Comparison of ENCODE assay signal across 18 mouse cellular contexts in genomic region chr12:102683438-102683837, GRCm38 (mm10). TPM values are rescaled to one million over a fixed set of nuclear protein-coding genes. Genes with fewer than 3 reads are reported as not detected.
DNase-seq lines count a peak whose midpoint lies in the region; ATAC-seq and TF ChIP-seq lines count a peak whose summit lies in the region.
"Had no signal": no experiment of that assay in that cellular context is flagged by ENCODE, and none has a peak within 500 bp of the region (broad histone marks: within the 10 kb centered on the region; RNA-seq: fewer than 3 reads in every experiment).

No protein-coding gene starts in this region.

- H3K4me2 ChIP-seq in forebrain, embryonic 15.5 days (replicated peaks), result no peak overlapping the region
- H3K4me2 ChIP-seq in forebrain, postnatal 0 days (ENCODE audit: low read depth), result no peak overlapping the region
- no peak overlapping the region for H3K4me2 ChIP-seq in liver, embryonic 11.5 days
- H3K4me2 ChIP-seq: embryonic facial prominence, embryonic 12.5 days; liver, embryonic 13.5 days; lung, embryonic 14.5 days had no signal

- H3K4me1 ChIP-seq in forebrain, embryonic 15.5 days, result peaks cover 67% of the 10 kb centered on the region
- peaks cover 32% of the 10 kb centered on the region for H3K4me1 ChIP-seq in forebrain, postnatal 0 days (ENCODE audit: insufficient read depth)
- H3K4me1 ChIP-seq in liver, adult 2 months (ENCODE audit: control insufficient read depth, insufficient read depth, low read length), result peaks cover 36% of the 10 kb centered on the region
- peaks cover 9% of the 10 kb centered on the region for H3K4me1 ChIP-seq in liver, embryonic 11.5 days (replicated peaks; ENCODE audit: control insufficient read depth, insufficient read depth, low read length)
- H3K4me1 ChIP-seq in small intestine, adult 2 months (ENCODE audit: control insufficient read depth, insufficient read depth, insufficient read length, low read length), result peaks cover 89% of the 10 kb centered on the region

- no peaks in the 10 kb centered on the region for H3K27me3 ChIP-seq in forebrain, embryonic 15.5 days
- H3K27me3 ChIP-seq in forebrain, postnatal 0 days (ENCODE audit: insufficient read depth, low read length), result no peaks in the 10 kb centered on the region
- H3K27me3 ChIP-seq in liver, adult 2 months (ENCODE audit: control insufficient read depth, insufficient read depth, low read length), result no peaks in the 10 kb centered on the region
- no peaks in the 10 kb centered on the region for H3K27me3 ChIP-seq in liver, embryonic 11.5 days (replicated peaks; ENCODE audit: control insufficient read depth, insufficient read depth, low read length)
- no peaks in the 10 kb centered on the region for H3K27me3 ChIP-seq in small intestine, adult 2 months (ENCODE audit: control insufficient read depth, insufficient read depth, low read length)
- H3K27me3 ChIP-seq: embryonic facial prominence, embryonic 12.5 days; liver, embryonic 13.5 days had no signal

- DNase-seq in forebrain, postnatal 0 days, result no peak
- peak; percentile 68 for DNase-seq in kidney, adult 11 months
- DNase-seq in kidney, postnatal 4 days, result no peak
- DNase-seq in liver, adult 2 months (ENCODE audit: extremely low read depth, low read depth, low spot score), result peak; percentile 65
- no peak for DNase-seq in liver, embryonic 11.5 days (ENCODE audit: low spot score)
- DNase-seq: cerebellum, adult 11 months; liver, embryonic 13.5 days; lung, embryonic 14.5 days; lung, postnatal 4 days; right cerebral cortex, adult 18-20 months; thymus, postnatal 25 days had no signal

- H3K4me3 ChIP-seq in forebrain, embryonic 15.5 days, result no peak overlapping the region
- no peak overlapping the region for H3K4me3 ChIP-seq in forebrain, postnatal 0 days (ENCODE audit: low read depth, low read length)
- no peak overlapping the region for H3K4me3 ChIP-seq in liver, adult 2 months (ENCODE audit: insufficient read depth, low read depth, low read length)
- no peak overlapping the region for H3K4me3 ChIP-seq in liver, embryonic 11.5 days (ENCODE audit: low read depth, low read length)
- no peak overlapping the region for H3K4me3 ChIP-seq in small intestine, adult 2 months (ENCODE audit: low read depth, low read length)
- H3K4me3 ChIP-seq: embryonic facial prominence, embryonic 12.5 days; erythroblast, embryonic 14.5 days; liver, embryonic 13.5 days had no signal

- no peak for TF ChIP-seq POLR2A in liver, adult 2 months (IDR thresholded peaks at IDR 0.05; ENCODE audit: extremely low read depth, insufficient read depth, low read length)
- no peak for TF ChIP-seq POLR2A in small intestine, adult 2 months (IDR thresholded peaks at IDR 0.05; ENCODE audit: low read depth, low read length)

- ATAC-seq in forebrain, embryonic 15.5 days (replicated peaks), result no peak
- no peak for ATAC-seq in forebrain, postnatal 0 days
- ATAC-seq in liver, embryonic 11.5 days (replicated peaks; ENCODE audit: low FRiP score), result no peak
- ATAC-seq: activated CD4-positive, CD25-positive, alpha-beta regulatory T cell, adult 4 months had no signal

- TF ChIP-seq CTCF in forebrain, postnatal 0 days (IDR thresholded peaks at IDR 0.05; ENCODE audit: low read depth), result no peak
- TF ChIP-seq CTCF in liver, adult 2 months (IDR thresholded peaks at IDR 0.05; ENCODE audit: low read depth, low read length), result no peak
- no peak for TF ChIP-seq CTCF in small intestine, adult 2 months (IDR thresholded peaks at IDR 0.05; ENCODE audit: extremely low read depth, insufficient read length, insufficient replicate concordance, low read depth, low read length)

- 0 out of 2 replicates have a peak overlapping the region, but pooled peaks have one; percentile 51 for H3K27ac ChIP-seq in forebrain, embryonic 15.5 days (replicated peaks)
- no peak overlapping the region for H3K27ac ChIP-seq in forebrain, postnatal 0 days (ENCODE audit: low read depth, low read length)
- H3K27ac ChIP-seq in liver, adult 2 months (replicated peaks; ENCODE audit: insufficient read depth, low read depth, low read length), result no peak overlapping the region
- H3K27ac ChIP-seq in liver, embryonic 11.5 days (ENCODE audit: low read depth, low read length), result no peak overlapping the region
- H3K27ac ChIP-seq in small intestine, adult 2 months (ENCODE audit: insufficient read depth, low read depth, low read length), result peak overlapping the region; percentile 99
- H3K27ac ChIP-seq: embryonic facial prominence, embryonic 12.5 days; kidney, postnatal 0 days; liver, embryonic 13.5 days had no signal

- 62% methylated on average over 6 of the region's 6 CpGs for WGBS in forebrain, embryonic 15.5 days
- 60% methylated on average over 6 of the region's 6 CpGs for WGBS in forebrain, postnatal 0 days
- WGBS in liver, adult 2 months, result 51% methylated on average over 6 of the region's 6 CpGs
- 83% methylated on average over 6 of the region's 6 CpGs for WGBS in liver, embryonic 11.5 days
- 26% methylated on average over 6 of the region's 6 CpGs for WGBS in small intestine, adult 2 months

- H3K9ac ChIP-seq in forebrain, embryonic 15.5 days (replicated peaks), result no peak overlapping the region
- H3K9ac ChIP-seq in forebrain, postnatal 0 days, result no peak overlapping the region
- H3K9ac ChIP-seq in liver, adult 2 months (ENCODE audit: low read depth, low read length), result no peak overlapping the region
- H3K9ac ChIP-seq in liver, embryonic 11.5 days (ENCODE audit: low read depth, low read length), result no peak overlapping the region
- H3K9ac ChIP-seq: embryonic facial prominence, embryonic 12.5 days; liver, embryonic 13.5 days; lung, embryonic 14.5 days had no signal

- H3K79me2 ChIP-seq in liver, adult 2 months (ENCODE audit: control insufficient read depth, insufficient read depth, low read length), result peaks cover 30% of the 10 kb centered on the region; the same call in 1 of the 2 replicates

- no peaks in the 10 kb centered on the region for H3K36me3 ChIP-seq in forebrain, embryonic 15.5 days
- no peaks in the 10 kb centered on the region for H3K36me3 ChIP-seq in forebrain, postnatal 0 days (ENCODE audit: insufficient read depth)
- H3K36me3 ChIP-seq in liver, adult 2 months (ENCODE audit: control insufficient read depth, insufficient read depth, low read length), result no peaks in the 10 kb centered on the region
- no peaks in the 10 kb centered on the region; the same call in 1 of the 2 replicates for H3K36me3 ChIP-seq in liver, embryonic 11.5 days (ENCODE audit: control insufficient read depth, insufficient read depth, low read length)
- H3K36me3 ChIP-seq in small intestine, adult 2 months (ENCODE audit: control insufficient read depth, insufficient read depth, low read length), result peaks cover 21% of the 10 kb centered on the region
- H3K36me3 ChIP-seq: embryonic facial prominence, embryonic 12.5 days; liver, embryonic 13.5 days had no signal

- H3K9me3 ChIP-seq in forebrain, embryonic 15.5 days, result no peaks in the 10 kb centered on the region
- no peaks in the 10 kb centered on the region for H3K9me3 ChIP-seq in forebrain, postnatal 0 days (ENCODE audit: low read length)
- H3K9me3 ChIP-seq in liver, embryonic 11.5 days (ENCODE audit: control insufficient read depth, low read length), result no peaks in the 10 kb centered on the region
- H3K9me3 ChIP-seq: embryonic facial prominence, embryonic 12.5 days; G1E; liver, embryonic 13.5 days had no signal

RNA-seq across cellular contexts. Expression of gene Itpk1, which starts 21.3 kb away (rescaled TPM):
- polyA plus RNA-seq in forebrain, embryonic 15.5 days (2015; fragmentation: Nextera tagmentation; extraction: Ambion mirVana), result 58.7 and 59.1 TPM in 2 replicates
- total RNA-seq in forebrain, postnatal 0 days (2014; rRNA removed), result 47.5 and 66.5 TPM in 2 replicates
- polyA plus RNA-seq in forebrain, postnatal 0 days (2015; fragmentation: Nextera tagmentation; extraction: Ambion mirVana), result 47.6 and 50.8 TPM in 2 replicates
- 7.9 and 8.3 TPM in 2 replicates for total RNA-seq in liver, adult 2 months (2014; rRNA removed)
- 21.0 and 22.8 TPM in 2 replicates for polyA plus RNA-seq in liver, adult 2 months (2012; rRNA removed)
- 5.8 and 7.3 TPM in 2 replicates for polyA plus RNA-seq in liver, embryonic 11.5 days (2014; fragmentation: Nextera tagmentation; extraction: Ambion mirVana)
- 104 and 324 TPM in 2 replicates for polyA plus RNA-seq in small intestine, adult 2 months (2012; rRNA removed)

Comparison
In these comparisons a context has a peak if more than half of its experiments do, and no peak if none do; other contexts are left out.
1. H3K27ac ChIP-seq: peak in forebrain, embryonic 15.5 days (single experiment) and small intestine, adult 2 months (single experiment); none in forebrain, postnatal 0 days (single experiment), liver, adult 2 months (single experiment) and liver, embryonic 11.5 days (single experiment).
2. DNase-seq: peak in kidney, adult 11 months (single experiment) and liver, adult 2 months (single experiment); none in forebrain, postnatal 0 days (single experiment), kidney, postnatal 4 days (0 of 2) and liver, embryonic 11.5 days (single experiment).